Mouse (Mus musculus) layer of hippocampus, postnatal 36 days (tissue): ENCODE measurements around the gene Cd247. TPM values are rescaled to one million over a fixed set of nuclear protein-coding genes. Genes with fewer than 3 reads are reported as not detected.
"Not testable (repeated sequence)": the region's sequence is repeated elsewhere in the genome, so short reads cannot be mapped to it uniquely, and the experiment has no call there.

ENCODE experiments used
- DNase-seq, 2 experiments: peaks; one replicate each; pipeline ENCODE4 v3.0.0; 2022
- total RNA-seq, 2 experiments: library from RNA; stranded (reverse); gene quantifications; 2 replicates each; pipeline ENCODE4 v1.2.3; 2021

The Cd247 gene
- not detected for total RNA-seq

- DNase-seq = no peak
Observed at GRCm38 (mm10) chr1:165788511-165788910, at the start of gene Cd247. TSS of gene Cd247 (plus strand) at chr1:165788681.

- no peak for DNase-seq
Observed at GRCm38 (mm10) chr1:165738985-165739384, 49.5 kb upstream of the Cd247 start.

- DNase-seq = no peak
Observed at GRCm38 (mm10) chr1:165741989-165742388, 46.5 kb upstream of the Cd247 start.

- no peak for DNase-seq
Observed at GRCm38 (mm10) chr1:165748053-165748452, 40.4 kb upstream of the Cd247 start.

GRCm38 (mm10) chr1:165751142-165751541 lies 37.3 kb upstream of the Cd247 start:
- no peak for DNase-seq

- DNase-seq = no peak
Observed at GRCm38 (mm10) chr1:165751838-165752237, 36.6 kb upstream of the Cd247 start.

- DNase-seq = no peak
Observed at GRCm38 (mm10) chr1:165754205-165754604, 34.3 kb upstream of the Cd247 start.

- DNase-seq = no peak
Observed at GRCm38 (mm10) chr1:165755194-165755593, 33.3 kb upstream of the Cd247 start.

GRCm38 (mm10) chr1:165761522-165762305 lies 26.8 kb upstream of the Cd247 start:
- DNase-seq = no peak

GRCm38 (mm10) chr1:165762498-165762897 lies 26.0 kb upstream of the Cd247 start:
- DNase-seq = not testable (repeated sequence)

GRCm38 (mm10) chr1:165762914-165763634 lies 25.4 kb upstream of the Cd247 start:
- DNase-seq = no peak

GRCm38 (mm10) chr1:165763635-165764372 lies 24.7 kb upstream of the Cd247 start, which contains the start of gene Creg1:
TSS of gene Creg1 (plus strand) at chr1:165763746.
- DNase-seq = peak; percentile 90 to 92

GRCm38 (mm10) chr1:165764571-165764970 lies 23.9 kb upstream of the Cd247 start:
- DNase-seq = no peak

GRCm38 (mm10) chr1:165765041-165765440 lies 23.4 kb upstream of the Cd247 start:
- DNase-seq = no peak

- DNase-seq = no peak
Observed at GRCm38 (mm10) chr1:165765651-165766294, 22.7 kb upstream of the Cd247 start.

GRCm38 (mm10) chr1:165766295-165766890 lies 22.1 kb upstream of the Cd247 start:
- DNase-seq = no peak

GRCm38 (mm10) chr1:165768894-165769512 lies 19.5 kb upstream of the Cd247 start:
- no peak for DNase-seq

- no peak for DNase-seq
Observed at GRCm38 (mm10) chr1:165770181-165770759, 18.2 kb upstream of the Cd247 start.

- peak; percentile 56 to 60 for DNase-seq
Observed at GRCm38 (mm10) chr1:165771491-165771897, 17.0 kb upstream of the Cd247 start.

GRCm38 (mm10) chr1:165771998-165772397 lies 16.5 kb upstream of the Cd247 start:
- no peak for DNase-seq
